Mouse (Mus musculus): ENCODE results near the gene Rai14.
A peak's percentile ranks its signal among the peaks of the same experiment; 100 is the strongest.

The Rai14 gene

DNA sequence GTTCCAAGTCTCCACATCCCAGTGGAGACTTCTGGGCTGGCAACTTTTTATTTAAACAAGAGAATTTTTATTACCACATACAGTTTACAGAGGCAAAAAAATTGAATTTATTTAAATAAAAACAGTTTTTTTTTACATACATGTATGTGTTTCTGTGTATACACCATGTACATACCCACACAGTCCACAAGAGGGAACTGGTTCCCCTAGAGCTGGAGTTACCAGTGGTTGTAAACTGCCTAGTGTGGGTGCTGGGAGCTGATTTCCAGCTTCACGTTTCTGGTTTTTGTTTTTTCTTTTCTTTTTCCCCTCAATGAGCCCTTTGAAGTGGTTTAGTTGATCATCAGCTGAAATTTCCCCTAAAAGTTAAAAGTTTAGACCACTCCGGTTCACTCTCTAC lies 96.1 kb downstream of the Rai14 start:
- DNase-seq (ENCODE audit: low spot score in 2 of 2): no peak

DNA sequence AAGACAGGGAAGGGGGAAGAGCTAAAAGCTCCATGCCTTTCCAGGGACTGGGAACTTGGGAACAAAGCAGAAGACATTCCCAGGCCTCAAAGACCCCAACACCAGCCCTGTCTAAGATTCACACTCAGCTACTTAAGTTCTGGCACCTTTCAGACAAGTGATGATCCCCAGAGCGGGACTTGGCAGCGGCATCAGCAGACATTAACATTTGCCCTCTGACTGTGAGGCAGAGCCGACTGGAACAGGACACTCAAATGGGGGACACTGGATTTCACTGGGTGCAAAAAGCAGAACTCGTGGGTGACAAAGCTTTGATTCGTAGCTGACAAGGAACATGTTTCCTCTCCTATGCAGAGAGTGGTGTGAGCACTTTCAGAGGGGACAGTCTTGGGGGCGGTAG lies 98.4 kb downstream of the Rai14 start:
- DNase-seq (ENCODE audit: low spot score in 2 of 2): no peak

DNA sequence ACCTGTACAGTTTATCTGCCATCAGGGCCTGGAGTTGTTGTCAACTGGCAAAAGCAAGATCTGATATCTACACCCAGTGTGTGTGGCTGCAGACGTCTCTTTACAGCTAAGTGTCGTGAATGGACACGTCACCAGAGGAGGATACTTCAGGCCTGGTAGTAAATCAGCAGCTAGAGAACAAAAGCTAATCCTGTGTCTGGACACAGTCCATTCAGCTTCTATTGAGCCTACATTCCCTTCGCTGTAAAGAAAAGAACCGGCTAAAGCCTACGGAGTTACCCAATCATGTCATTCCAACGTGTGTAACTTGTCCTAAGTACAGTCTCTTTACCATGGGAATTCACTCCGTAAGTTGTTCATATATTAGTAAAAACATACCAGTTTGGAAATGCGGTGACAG lies 103.4 kb downstream of the Rai14 start:
- DNase-seq (ENCODE audit: low spot score in 2 of 2): no peak

DNA sequence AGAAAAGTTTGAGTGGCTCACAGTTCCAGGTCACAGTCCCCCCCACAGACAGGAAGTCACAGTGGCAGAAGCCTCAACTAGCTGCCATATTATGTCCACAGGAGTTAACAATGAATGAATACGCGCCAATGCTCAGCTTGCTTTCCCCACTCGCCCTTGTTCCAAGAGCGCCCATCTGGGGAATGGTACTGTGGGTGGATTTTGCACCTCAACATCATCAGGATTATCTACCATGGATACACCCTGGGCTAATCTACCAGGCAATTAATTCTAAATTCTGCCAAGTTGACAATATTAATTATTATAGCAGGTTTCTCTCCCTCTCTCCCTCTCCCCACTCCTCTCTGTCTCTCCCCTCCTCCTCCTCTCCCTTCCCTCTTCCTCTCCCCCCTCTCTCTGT lies 105.3 kb downstream of the Rai14 start:
- no peak for DNase-seq (ENCODE audit: low spot score in 2 of 2)

DNA sequence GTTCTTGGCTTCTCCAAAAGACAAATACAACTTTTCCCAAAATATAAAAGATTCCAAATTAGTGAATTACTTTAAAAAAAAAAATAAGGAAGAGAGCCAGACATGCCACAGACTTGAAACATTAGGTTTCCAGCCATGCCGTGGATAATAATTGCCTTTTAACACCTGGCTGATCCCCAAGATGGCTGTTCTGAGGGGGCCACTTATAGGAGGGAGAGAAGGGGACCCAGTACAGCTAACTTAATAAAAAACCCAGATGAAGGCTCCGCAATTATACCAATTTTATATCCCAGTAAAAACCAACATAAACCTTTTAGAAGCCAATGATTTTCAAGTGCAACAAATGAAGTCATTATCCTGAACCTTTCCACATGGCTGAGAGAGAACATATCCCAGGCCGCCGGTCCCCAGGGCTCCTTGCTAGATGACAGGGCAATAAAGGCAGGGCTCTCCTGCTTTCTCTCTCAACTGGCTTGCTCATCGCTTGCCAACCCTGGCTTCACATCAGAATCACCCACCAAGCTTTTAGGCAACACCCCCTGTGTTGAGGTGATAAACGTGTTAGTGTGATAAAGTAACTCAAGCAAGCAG lies 105.8 kb downstream of the Rai14 start:
- no peak for DNase-seq (ENCODE audit: low spot score in 2 of 2)

DNA sequence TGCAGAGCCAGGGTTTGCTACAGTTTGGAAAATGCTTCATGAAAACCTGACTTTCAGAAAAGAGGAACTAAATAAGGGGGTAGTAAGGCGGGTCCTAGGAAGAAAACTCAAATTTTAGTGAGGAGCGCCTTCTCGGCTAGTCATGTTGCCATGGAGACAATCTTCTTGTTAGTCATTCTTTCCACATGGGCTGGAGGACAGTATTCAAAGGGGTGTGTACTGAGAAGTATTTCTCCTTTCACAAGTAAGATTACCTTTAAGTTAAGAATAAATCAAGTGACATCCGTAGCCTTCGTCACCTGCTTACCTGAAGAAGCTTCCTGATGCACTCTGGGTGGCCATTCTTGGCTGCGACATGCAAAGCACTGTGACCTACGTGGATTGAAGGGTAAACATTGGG lies 115.0 kb downstream of the Rai14 start:
- no peak for DNase-seq (ENCODE audit: low spot score in 2 of 2)

DNA sequence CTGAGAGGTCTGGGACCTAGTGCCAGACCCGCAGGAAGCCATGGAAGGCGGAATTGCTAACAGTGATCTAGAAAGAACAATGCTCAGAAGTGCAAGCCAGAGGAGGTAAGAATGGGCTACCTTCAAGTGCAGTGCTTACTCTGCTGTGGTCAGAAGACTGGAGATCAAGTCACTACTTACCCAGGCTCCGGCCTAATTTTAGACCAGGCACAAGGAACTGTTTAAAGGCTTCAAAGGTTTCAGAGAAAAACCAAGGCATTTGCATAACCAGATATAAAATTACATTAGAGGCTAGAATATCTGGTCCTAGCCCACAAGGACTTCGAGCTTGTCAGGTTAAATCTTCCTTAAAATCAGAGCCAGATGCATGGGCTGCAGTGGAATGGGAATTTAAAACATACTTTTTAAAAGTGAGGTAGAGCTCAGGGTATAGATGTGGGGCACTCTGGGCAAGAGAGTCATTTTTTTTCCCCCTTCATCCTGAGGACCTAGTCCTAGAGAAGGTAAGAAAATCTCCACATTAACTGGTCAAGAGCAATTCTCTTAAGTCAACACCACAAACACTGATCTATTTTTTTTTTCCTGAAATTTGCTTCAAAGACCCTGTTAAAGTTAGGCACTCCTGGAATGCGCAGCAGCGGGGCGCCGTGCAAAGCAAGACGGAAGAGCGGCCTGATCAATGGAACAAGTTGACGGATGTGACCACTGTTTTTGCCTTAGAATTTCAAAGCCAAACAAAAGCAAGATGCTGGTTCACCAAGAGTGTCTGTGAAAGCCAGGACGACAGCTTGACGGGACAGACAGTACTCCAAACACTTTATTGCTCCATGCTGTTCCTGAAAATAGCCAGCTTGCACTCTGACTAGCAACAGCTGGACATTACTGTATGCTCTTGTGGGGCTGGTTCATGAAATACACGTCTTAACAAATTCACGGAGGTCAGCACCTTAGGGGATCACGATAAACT lies 115.9 kb downstream of the Rai14 start:
- no peak for DNase-seq (ENCODE audit: low spot score in 2 of 2)

DNA sequence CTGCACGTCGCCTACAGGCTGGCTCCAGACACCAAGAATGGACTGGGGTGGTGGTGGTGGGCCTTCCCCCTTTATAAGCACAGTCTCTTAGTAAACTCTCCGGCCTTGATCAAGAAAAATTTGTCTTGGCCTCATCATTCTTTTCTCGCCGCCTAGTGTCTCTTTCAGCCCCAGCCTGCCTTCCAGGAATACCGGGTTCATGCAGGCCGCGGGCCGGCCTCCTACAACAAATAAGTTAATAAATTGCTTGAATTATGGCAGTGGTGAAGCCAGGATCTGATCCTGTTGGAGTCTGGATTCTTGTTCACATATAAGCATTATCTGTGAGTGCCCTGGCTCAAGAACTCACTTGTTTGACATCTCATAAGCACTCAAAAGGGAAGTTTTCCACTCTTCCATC lies 117.6 kb downstream of the Rai14 start:
- DNase-seq (ENCODE audit: low spot score in 2 of 2): no peak

DNA sequence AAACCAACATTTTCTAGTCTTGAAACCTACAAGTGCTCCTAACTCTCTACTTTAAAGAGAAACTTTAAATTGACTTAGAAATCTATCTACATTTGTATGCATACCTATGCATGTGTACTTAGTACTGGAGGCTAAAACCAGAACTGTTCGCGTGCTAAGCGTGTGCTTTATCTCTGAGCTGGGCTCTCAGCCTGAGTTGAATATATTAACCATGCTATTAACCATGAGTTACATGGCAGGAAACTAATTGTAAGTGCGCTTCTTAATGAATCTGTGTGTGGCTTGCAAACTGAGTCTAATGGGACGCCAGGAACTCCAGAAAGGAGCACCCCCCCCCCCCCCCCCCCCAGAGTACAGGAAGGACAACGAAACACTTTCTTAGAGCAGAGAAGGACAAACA lies 119.0 kb downstream of the Rai14 start:
- no peak for DNase-seq (ENCODE audit: low spot score in 2 of 2)

DNA sequence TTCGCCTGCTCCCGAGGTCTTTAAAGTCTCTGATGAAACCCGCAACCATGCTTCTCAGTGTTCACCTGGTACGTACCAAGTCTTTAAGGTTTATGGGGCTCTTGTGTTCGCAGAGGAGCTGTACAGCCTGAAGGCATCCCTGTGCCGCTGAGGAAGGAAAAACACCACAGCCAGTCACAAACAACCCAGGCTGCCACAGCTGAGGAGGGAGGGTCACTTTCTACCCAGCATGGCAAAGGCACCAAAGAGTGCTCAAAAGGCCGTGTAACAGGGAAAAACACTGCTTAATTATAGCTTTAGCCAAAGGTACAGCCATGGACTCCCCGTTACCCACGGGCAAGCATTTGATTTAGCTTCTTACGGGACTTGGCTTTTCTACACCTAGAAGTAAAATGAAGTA lies 119.5 kb downstream of the Rai14 start:
- no peak for DNase-seq (ENCODE audit: low spot score in 2 of 2)

DNA sequence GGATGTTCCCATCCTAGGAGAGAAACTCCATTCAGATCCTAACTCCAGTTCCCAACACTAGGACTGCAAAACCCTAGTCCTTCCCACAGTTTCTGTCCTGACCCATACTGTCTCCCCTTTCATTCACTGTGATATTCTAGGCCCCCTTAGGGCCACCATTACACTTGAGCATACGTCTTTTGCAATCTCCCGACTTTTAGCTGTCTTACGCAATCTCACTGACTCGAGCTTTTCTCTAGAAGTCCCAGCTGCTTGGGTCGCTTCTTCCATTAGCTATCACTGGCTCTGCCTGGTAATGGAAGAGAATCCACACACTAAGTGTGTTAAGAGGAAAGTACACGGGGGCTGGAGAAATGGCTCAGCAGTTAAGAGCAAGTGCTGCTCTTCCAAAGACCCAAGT lies 121.3 kb downstream of the Rai14 start:
- no peak for DNase-seq (ENCODE audit: low spot score in 2 of 2)

DNA sequence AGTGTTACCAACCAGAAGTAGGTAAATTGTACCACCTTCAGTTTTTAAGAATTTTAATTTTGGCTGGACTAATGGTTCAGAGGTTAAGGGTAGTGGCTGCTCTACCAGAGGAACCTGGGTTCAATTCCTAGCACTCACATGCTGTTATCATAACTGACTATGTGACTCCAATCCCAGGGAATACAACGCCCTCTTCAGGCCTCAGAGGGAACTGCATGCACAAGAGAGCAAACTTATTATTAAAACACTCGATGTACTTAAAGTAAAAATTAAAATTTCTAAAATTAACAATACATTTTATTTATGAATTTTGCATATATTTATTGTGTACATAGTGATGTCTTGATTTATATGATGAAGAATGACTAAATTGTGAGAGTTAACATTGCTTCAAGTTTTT lies 127.9 kb downstream of the Rai14 start:
- DNase-seq (ENCODE audit: low spot score in 2 of 2): no peak

DNA sequence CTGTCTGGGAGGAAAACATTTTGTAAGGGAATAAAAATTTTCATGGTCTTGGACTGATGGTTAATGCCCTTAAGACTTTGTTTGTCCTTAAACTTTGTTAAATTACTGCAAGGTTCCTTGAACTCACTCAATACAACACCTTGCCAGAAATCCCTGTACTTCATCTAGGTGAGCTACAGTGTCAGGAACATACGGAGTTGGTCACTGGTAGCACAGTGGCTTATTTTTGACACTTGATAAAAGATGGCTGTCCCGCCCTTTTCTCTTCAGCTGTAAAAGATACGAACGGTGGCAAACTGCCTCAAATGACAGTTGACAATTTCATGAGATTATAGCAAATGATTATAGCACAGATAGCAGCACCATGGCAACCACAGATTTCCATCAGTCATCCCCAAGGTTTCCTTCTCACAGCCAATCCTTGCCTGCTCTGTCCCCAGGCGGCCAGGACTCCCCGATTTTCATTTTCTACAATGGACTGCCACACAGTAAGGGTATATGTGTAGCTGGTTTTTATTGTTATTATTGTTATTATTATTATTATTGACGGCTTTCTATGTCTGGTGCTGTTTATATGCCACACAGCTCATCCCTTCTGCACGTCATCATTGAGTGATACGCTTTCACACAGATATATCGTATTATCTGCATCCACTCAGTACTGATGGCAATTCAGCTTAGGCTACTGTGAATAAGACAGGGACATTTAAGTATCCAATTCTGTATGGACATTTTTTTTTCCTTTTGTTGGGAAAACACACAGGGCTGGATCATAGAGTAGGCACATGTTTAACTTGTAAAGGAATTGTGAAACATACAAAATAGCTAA lies 129.9 kb downstream of the Rai14 start:
- DNase-seq (ENCODE audit: low spot score in 2 of 2): no peak

DNA sequence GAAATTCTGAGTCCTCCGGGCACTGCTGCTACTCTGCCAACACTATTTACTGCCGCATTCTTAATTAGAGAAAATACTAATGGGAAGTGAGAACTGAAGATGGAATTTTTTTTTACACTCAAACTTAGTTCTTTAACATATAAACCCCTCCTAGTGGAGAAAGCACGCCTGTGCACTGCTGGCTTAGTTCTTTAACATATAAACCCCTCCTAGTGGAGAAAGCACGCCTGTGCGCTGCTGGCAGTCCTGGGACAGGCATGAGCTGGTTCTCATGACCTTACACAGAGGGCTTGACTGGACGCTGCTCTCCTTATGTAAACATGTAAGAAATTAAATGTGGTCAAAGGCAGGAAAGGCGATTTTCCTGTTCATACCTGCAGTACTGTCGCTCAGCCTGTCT lies 131.0 kb downstream of the Rai14 start:
- peak; percentile 10 to 70 for DNase-seq (ENCODE audit: low spot score in 2 of 2)

DNA sequence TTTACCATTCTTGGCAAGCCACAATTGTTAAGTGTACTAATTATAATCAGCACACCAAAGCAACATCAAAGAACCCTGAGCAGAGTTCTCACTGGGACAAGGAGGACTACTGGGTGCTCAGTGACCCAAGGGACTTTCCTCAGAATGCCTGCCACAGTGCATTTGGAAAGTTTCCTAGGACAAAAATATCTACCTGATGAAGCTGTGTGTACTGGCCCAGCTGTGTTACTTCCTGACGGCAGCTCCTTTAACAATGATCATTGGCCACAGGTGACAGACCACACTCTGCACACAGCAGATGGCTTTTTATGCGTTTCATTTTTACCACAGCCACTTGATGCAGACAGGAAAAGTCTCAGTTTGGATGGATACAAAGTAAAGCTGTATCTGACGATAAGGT lies 135.3 kb downstream of the Rai14 start:
- no peak for DNase-seq (ENCODE audit: low spot score in 2 of 2)

DNA sequence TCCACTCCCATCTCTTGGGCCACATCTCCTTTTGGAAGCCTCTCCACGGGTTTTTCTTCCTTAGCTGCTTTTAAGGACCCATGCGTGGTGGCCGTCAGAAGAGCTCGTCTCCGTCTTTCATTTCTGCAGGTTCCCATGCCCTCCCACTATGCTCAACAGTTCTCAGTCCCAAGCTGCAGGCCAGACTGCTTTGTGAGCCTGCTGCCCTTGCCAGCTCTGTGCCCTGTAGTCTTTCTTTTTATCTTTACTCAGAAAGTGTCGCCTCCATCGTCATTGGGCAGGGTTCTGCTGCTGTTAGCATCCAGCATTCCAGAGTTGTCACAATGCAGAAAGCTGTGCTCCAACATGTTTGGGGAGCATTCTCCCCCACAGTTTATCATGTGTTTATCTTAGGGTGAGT lies 147.9 kb downstream of the Rai14 start:
- DNase-seq (ENCODE audit: low spot score in 2 of 2): no peak

DNA sequence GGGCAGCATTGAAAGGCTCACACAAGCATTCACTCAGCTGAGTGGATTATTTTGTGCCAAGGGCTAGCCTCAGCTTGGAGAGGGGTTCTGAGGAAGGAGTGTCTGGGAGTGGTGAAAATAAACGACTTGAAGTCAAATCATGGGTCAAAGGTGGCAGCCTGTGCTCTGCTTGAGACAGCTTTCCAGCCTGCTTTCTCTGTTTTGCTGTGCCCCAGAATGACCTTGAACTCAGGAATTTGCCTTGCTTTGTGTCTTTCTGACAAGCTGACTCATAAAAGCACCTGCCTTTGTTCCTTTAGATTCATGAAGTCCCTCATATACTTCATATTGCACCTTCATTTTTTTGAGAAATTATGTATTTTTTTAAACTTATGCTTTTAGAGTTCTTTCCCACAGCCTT lies 150.2 kb downstream of the Rai14 start:
- no peak for DNase-seq (ENCODE audit: low spot score in 2 of 2)

DNA sequence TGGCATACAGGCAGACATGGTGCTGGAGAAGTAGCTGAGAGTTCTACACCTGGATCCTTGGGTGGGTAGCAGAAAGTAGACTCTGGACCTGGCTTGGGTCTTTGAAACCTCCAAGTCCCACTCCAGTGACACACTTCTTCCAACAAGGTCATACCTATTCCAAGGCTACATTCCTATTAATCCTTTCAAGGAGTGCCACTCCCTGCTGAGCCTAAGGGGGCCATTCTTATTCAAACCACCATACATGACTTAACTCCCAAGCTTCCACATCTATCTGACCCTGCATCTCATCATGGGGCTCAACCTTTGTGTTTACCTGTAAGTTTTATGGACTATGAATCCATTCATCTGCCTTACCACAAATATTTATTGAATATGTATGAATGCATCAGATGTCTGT lies 152.1 kb downstream of the Rai14 start:
- DNase-seq (ENCODE audit: low spot score in 2 of 2): no peak

DNA sequence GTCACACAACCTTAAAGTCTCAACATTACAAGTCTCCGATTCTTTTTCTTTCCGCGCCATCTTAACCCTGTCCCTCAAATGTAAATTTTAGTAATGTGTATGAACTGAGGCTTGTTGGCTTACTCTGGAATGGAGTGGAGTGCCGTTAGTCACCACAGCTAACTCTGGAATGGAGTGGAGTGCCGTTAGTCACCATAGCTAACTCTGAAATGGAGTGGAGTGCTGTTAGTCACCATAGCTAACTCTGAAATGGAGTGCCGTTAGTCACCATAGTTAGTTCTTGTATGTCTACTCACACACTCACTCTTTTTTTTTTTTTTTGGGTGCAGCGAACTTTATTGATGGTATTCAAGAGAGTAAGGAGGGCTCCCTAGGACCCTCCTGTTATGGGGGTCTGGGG lies 154.4 kb downstream of the Rai14 start:
- no peak for DNase-seq (ENCODE audit: low spot score in 2 of 2)

DNA sequence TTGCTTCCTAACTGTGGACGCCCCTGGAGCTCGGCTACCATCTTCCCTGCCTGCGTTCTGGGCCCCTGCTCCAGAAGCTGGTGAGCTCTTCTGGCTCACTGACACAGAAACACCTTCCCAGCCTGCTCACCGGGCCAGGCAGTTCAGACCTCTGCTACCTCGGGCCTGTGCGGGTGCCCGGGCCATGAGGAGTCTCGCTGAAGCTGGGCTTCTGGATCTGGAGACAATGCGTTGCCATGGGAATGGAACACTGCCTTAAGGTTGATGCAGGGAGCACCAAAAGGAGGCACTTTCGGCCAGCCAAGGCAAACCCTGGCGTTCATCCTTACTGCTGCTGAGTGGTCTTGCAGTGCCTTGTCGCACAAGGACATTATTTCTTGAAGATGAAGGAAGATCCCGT lies 156.0 kb downstream of the Rai14 start, which contains the start of gene Ttc23l:
Gene Ttc23l (minus strand): TSS at position 204 of the 400 bp plus-strand sequence.
- DNase-seq (ENCODE audit: low spot score in 2 of 2): no peak

DNA sequence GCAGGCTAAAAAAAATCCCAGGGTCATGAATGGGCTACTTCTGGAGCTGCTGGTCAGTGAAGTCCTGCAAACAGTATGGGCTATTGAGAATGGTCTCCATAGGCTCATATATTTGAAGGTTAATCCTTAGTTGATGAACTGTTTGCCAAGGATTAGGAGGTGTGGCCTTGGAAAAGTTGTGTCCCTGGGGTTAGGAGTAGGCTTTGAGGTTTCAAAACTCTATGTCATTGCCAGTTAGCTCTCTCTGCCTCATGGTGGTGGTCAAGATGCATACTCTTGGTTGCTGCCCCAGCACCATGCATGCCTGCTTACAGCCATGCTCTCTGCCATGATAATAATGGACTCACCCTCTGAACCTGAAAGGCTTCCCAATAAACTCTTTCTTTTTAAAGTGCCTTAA lies 160.1 kb downstream of the Rai14 start:
- DNase-seq (ENCODE audit: low spot score in 2 of 2): no peak

DNA sequence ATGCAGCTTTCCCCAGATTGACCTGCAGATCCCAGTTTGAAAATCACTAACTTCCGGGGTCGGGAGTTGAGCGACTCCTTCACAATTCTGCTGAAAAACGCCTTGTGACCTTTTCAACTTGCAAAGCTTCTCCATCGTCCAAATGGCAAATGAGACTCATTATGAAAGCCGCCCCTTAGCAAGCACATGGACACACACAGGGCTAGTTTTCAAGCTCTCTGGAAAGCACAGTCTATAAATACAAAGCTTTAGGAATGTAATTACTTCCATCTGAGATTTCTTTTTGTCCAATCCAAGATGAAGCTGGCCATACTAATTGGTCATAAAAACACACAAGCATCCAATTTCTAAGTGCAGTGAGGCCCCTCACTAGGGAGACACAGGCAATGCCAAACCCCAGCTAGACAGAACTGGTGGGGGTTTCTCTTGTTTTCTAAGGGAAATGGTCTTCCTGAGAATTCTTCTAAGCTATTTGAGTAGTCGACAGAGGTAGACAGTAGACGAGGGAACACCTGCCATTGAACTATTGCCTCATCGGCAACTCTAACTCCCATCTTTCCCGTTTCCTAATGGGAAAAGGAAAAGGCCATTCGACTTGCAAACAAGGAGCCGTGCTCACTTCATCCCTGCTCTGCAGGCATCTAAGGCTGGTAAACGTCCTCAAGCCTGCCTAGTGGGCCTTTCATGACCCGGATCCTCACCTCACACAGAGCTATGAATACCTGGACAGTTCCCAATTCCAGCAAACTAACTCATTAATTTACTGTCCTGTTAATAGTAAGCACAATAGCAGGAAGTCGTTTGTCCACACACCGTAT lies 173.9 kb downstream of the Rai14 start:
- DNase-seq (ENCODE audit: low spot score in 2 of 2): no peak
